Mouse (Mus musculus): Measurements from ENCODE around the gene Pum2. TPM values are rescaled to one million over a fixed set of nuclear protein-coding genes. Genes with fewer than 3 reads are reported as not detected.

Pum2 gene
- total and polyA plus RNA-seq, 3 experiments, result 62.9 to 140 (median 87.8) TPM

- Histone ChIP-seq H3K36me3 (ENCODE audit: control insufficient read depth in 1 of 2, insufficient read depth in 2 of 2, low read length in 2 of 2) (peaks cover 0 to 16% of the 10 kb centered on the region in 2 experiments; a peak in 2 of 4 replicates), H3K27me3 (ENCODE audit: control insufficient read depth in 1 of 2, insufficient read depth in 2 of 2, low read length in 2 of 2) (no peaks in the 10 kb centered on the region), H3K79me2 (ENCODE audit: control insufficient read depth, insufficient read depth, low read length, poor library complexity) (peaks cover 23% of the 10 kb centered on the region), H3K4me3 (ENCODE audit: control insufficient read depth in 1 of 2, insufficient read depth in 1 of 2, low read depth in 2 of 2, low read length in 2 of 2) (no peak overlapping the region), H3K4me1 (ENCODE audit: control insufficient read depth in 1 of 2, insufficient read depth in 2 of 2, low read length in 2 of 2) (peaks cover 4 to 25% of the 10 kb centered on the region in 2 experiments), H3K9ac (ENCODE audit: control insufficient read depth, low read depth, low read length, poor library complexity, severe bottlenecking) (no peak overlapping the region), H3K27ac (ENCODE audit: control insufficient read depth, low read depth, low read length) (no peak overlapping the region), H3K9me3 (replicated peaks; ENCODE audit: insufficient read depth, low read length) (no peaks in the 10 kb centered on the region)
- DNase-seq (ENCODE audit: low read depth, low spot score), result no peak
- no peak for TF ChIP-seq NRF1 (IDR thresholded peaks at IDR 0.05; ENCODE audit: insufficient read depth, low read depth, low read length, poor library complexity, severe bottlenecking)
- TF ChIP-seq ZNF384 (IDR thresholded peaks at IDR 0.05; ENCODE audit: low read depth, low read length), result 0 out of 2 replicates have a peak, but pooled peaks have one; percentile 33
Measured at GRCm38 (mm10) chr12:8774183-8774582, 100.2 kb downstream of the Pum2 start.

DNA sequence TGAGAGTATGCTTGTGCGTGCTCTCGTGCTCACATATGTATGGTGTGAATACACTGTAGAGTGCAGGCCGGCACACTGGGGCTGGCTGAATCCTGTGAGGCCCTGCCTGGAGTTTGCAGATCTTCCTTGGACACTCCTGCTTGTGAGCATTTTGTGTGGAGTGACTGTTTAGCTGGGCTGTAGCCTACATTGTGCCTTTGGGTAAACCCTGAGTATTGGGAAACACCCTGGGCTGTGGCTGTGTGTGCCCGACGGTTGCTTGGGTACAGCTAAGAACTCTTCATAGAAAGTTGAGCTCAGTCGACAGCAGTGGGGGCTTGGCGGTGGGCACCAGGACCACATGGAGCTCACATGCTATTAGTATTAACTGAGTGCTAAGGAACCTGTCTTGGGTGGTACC, 102.3 kb downstream of the Pum2 start:
- Histone ChIP-seq H3K4me1 (ENCODE audit: control insufficient read depth in 1 of 2, insufficient read depth in 2 of 2, low read length in 2 of 2) (peaks cover 4 to 19% of the 10 kb centered on the region in 2 experiments), H3K9me3 (replicated peaks; ENCODE audit: insufficient read depth, low read length) (no peaks in the 10 kb centered on the region), H3K27me3 (ENCODE audit: control insufficient read depth in 1 of 2, insufficient read depth in 2 of 2, low read length in 2 of 2) (no peaks in the 10 kb centered on the region), H3K79me2 (ENCODE audit: control insufficient read depth, insufficient read depth, low read length, poor library complexity) (peaks cover 28% of the 10 kb centered on the region), H3K27ac (ENCODE audit: control insufficient read depth, low read depth, low read length) (no peak overlapping the region), H3K36me3 (ENCODE audit: control insufficient read depth in 1 of 2, insufficient read depth in 2 of 2, low read length in 2 of 2) (peaks cover 0 to 16% of the 10 kb centered on the region in 2 experiments; a peak in 2 of 4 replicates), H3K4me3 (ENCODE audit: control insufficient read depth in 1 of 2, insufficient read depth in 1 of 2, low read depth in 2 of 2, low read length in 2 of 2) (no peak overlapping the region), H3K9ac (ENCODE audit: control insufficient read depth, low read depth, low read length, poor library complexity, severe bottlenecking) (no peak overlapping the region)
- no peak for DNase-seq (ENCODE audit: low read depth, low spot score)
- TF ChIP-seq POLR2AphosphoS2 (IDR thresholded peaks at IDR 0.05; ENCODE audit: low read length), result no peak
- TF ChIP-seq RCOR1 (IDR thresholded peaks at IDR 0.05; ENCODE audit: low read depth, low read length), result no peak
- TF ChIP-seq ELF1 (IDR thresholded peaks at IDR 0.05; ENCODE audit: low read depth, low read length), result no peak
- no peak for TF ChIP-seq KAT2A (conservative IDR thresholded peaks at IDR 0.05; ENCODE audit: low read depth, low read length)
- TF ChIP-seq BHLHE40 (IDR thresholded peaks at IDR 0.05; ENCODE audit: borderline replicate concordance, low read depth, low read length), result no peak
- no peak for TF ChIP-seq MYC (IDR thresholded peaks at IDR 0.05; ENCODE audit: low read depth, low read length)
- TF ChIP-seq USF2 (IDR thresholded peaks at IDR 0.05; ENCODE audit: borderline replicate concordance in 1 of 2, insufficient read depth in 1 of 2, low read depth in 1 of 2, low read length in 2 of 2), result no peak
- TF ChIP-seq TAL1 (IDR thresholded peaks at IDR 0.05; ENCODE audit: low read length), result no peak

- peak; percentile 61 for DNase-seq (ENCODE audit: low read depth, low spot score)
- H3K9ac ChIP-seq (ENCODE audit: control insufficient read depth, low read depth, low read length, poor library complexity, severe bottlenecking), result no peak overlapping the region
- peaks cover 29% of the 10 kb centered on the region for H3K79me2 ChIP-seq (ENCODE audit: control insufficient read depth, insufficient read depth, low read length, poor library complexity)
- no peaks in the 10 kb centered on the region for H3K27me3 ChIP-seq (ENCODE audit: control insufficient read depth in 1 of 2, insufficient read depth in 2 of 2, low read length in 2 of 2)
- H3K4me1 ChIP-seq (ENCODE audit: control insufficient read depth in 1 of 2, insufficient read depth in 2 of 2, low read length in 2 of 2), result peaks cover 4 to 19% of the 10 kb centered on the region in 2 experiments
- peaks cover 0 to 16% of the 10 kb centered on the region in 2 experiments; a peak in 2 of 4 replicates for H3K36me3 ChIP-seq (ENCODE audit: control insufficient read depth in 1 of 2, insufficient read depth in 2 of 2, low read length in 2 of 2)
- no peaks in the 10 kb centered on the region for H3K9me3 ChIP-seq (replicated peaks; ENCODE audit: insufficient read depth, low read length)
- no peak overlapping the region for H3K27ac ChIP-seq (ENCODE audit: control insufficient read depth, low read depth, low read length)
- H3K4me3 ChIP-seq (ENCODE audit: control insufficient read depth in 1 of 2, insufficient read depth in 1 of 2, low read depth in 2 of 2, low read length in 2 of 2), result no peak overlapping the region
- TF ChIP-seq CHD1 (IDR thresholded peaks at IDR 0.05; ENCODE audit: low read depth, low read length), result no peak
- TF ChIP-seq MEF2A (IDR thresholded peaks at IDR 0.05; ENCODE audit: extremely low read depth, insufficient replicate concordance, low read depth, low read length, poor library complexity, severe bottlenecking), result no peak
- 0 out of 2 replicates have a peak, but pooled peaks have one; percentile 42 for TF ChIP-seq RCOR1 (IDR thresholded peaks at IDR 0.05; ENCODE audit: low read depth, low read length)
- TF ChIP-seq NRF1 (IDR thresholded peaks at IDR 0.05; ENCODE audit: insufficient read depth, low read depth, low read length, poor library complexity, severe bottlenecking), result no peak
- no peak for TF ChIP-seq ZMIZ1 (IDR thresholded peaks at IDR 0.05; ENCODE audit: low read depth, low read length)
- peak; percentile 68 for TF ChIP-seq TCF12 (IDR thresholded peaks at IDR 0.05; ENCODE audit: low read depth, low read length)
- TF ChIP-seq EP300 (IDR thresholded peaks at IDR 0.05; ENCODE audit: low read depth in 1 of 2, low read length in 2 of 2), result peak; percentile 57 to 65
- no peak for TF ChIP-seq USF2 (IDR thresholded peaks at IDR 0.05; ENCODE audit: borderline replicate concordance in 1 of 2, insufficient read depth in 1 of 2, low read depth in 1 of 2, low read length in 2 of 2)
- TF ChIP-seq CHD2 (IDR thresholded peaks at IDR 0.05; ENCODE audit: low read length), result no peak
- TF ChIP-seq TAL1 (IDR thresholded peaks at IDR 0.05; ENCODE audit: low read length), result peak; percentile 81
- no peak for TF ChIP-seq MYC (IDR thresholded peaks at IDR 0.05; ENCODE audit: low read depth, low read length)
- TF ChIP-seq MYB (IDR thresholded peaks at IDR 0.05; ENCODE audit: low read depth, low read length), result no peak
- TF ChIP-seq GATA1 (IDR thresholded peaks at IDR 0.05; ENCODE audit: low read depth, low read length), result peak; percentile 62
- no peak for TF ChIP-seq ZNF384 (IDR thresholded peaks at IDR 0.05; ENCODE audit: low read depth, low read length)
- no peak for TF ChIP-seq JUND (IDR thresholded peaks at IDR 0.05; ENCODE audit: low read depth, low read length)
- TF ChIP-seq ZKSCAN1 (IDR thresholded peaks at IDR 0.05; ENCODE audit: low read depth, low read length), result peak; percentile 91
- no peak for TF ChIP-seq POLR2AphosphoS2 (IDR thresholded peaks at IDR 0.05; ENCODE audit: low read length)
- TF ChIP-seq SIN3A (IDR thresholded peaks at IDR 0.05; ENCODE audit: low read length), result no peak
- TF ChIP-seq MAFK (IDR thresholded peaks at IDR 0.05; ENCODE audit: borderline replicate concordance, low read depth, low read length), result no peak
- no peak for TF ChIP-seq UBTF (IDR thresholded peaks at IDR 0.05; ENCODE audit: borderline replicate concordance, insufficient read depth, low read depth, low read length)
- no peak for TF ChIP-seq ELF1 (IDR thresholded peaks at IDR 0.05; ENCODE audit: low read depth, low read length)
Measured at GRCm38 (mm10) chr12:8776741-8777140, 102.8 kb downstream of the Pum2 start.

Measured in MEL (cell line).